8 mouse cellular contexts compared by ENCODE assay signal in the genomic region with DNA sequence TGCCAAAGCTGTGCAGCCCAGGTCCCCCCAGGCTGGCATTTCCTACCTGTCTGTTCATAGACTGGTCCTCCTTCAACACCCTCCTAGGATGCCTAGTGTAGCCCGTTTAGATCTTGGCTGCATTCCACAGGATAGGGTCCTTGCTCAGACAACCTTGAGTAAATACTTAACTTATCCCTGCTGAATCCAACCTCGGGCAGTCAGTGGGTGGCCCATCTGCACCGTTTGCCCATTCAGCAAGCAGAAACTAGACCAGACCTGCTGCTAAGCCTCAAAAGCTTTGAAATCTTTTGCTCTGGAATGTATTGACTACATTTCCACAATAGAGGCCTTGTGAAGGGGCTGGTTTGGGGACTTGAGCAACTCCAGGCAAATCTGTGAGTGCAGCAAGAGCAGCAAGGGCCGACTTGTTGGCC. TPM values are rescaled to one million over a fixed set of nuclear protein-coding genes. Genes with fewer than 3 reads are reported as not detected.
A peak's percentile ranks its signal among the peaks of the same experiment; 100 is the strongest.
DNase-seq lines count a peak whose midpoint lies in the region; ATAC-seq lines count a peak whose summit lies in the region.

No protein-coding gene starts in this region.

- H3K27me3 ChIP-seq in midbrain, embryonic 10.5 days (ENCODE audit: low read depth, poor library complexity, severe bottlenecking), result no peaks in the 10 kb centered on the region
- H3K27me3 ChIP-seq in midbrain, embryonic 13.5 days, result no peaks in the 10 kb centered on the region
- H3K27me3 ChIP-seq in embryonic facial prominence, embryonic 13.5 days, result no peaks in the 10 kb centered on the region

- no peak overlapping the region for H3K9ac ChIP-seq in midbrain, embryonic 13.5 days (replicated peaks)
- H3K9ac ChIP-seq in embryonic facial prominence, embryonic 13.5 days, result peak overlapping the region; percentile 7; the same call in 1 of the 2 replicates

- ATAC-seq in midbrain, embryonic 13.5 days, result no peak
- peak; percentile 80 for ATAC-seq in embryonic facial prominence, embryonic 13.5 days (ENCODE audit: insufficient number of reproducible peaks, insufficient read depth, low FRiP score, low TSS enrichment, low read depth)

- no peak overlapping the region for H3K4me2 ChIP-seq in midbrain, embryonic 13.5 days (replicated peaks)
- peak overlapping the region; percentile 43 for H3K4me2 ChIP-seq in embryonic facial prominence, embryonic 13.5 days

- no peak overlapping the region for H3K4me3 ChIP-seq in midbrain, embryonic 10.5 days
- no peak overlapping the region for H3K4me3 ChIP-seq in midbrain, embryonic 13.5 days (replicated peaks)
- H3K4me3 ChIP-seq in embryonic facial prominence, embryonic 13.5 days, result no peak overlapping the region

- no peaks in the 10 kb centered on the region for H3K36me3 ChIP-seq in midbrain, embryonic 10.5 days
- H3K36me3 ChIP-seq in midbrain, embryonic 13.5 days, result no peaks in the 10 kb centered on the region
- H3K36me3 ChIP-seq in embryonic facial prominence, embryonic 13.5 days, result no peaks in the 10 kb centered on the region

- no peak for DNase-seq in midbrain, embryonic 10.5 days (ENCODE audit: low spot score)
- peak; percentile 75 for DNase-seq in kidney, adult 18-20 months
- peak; percentile 46 for DNase-seq in mesoderm, embryonic 11.5 days (ENCODE audit: low read depth, low spot score)
- no peak for DNase-seq in gastrocnemius, postnatal 25 days
- no peak for DNase-seq in right cerebral cortex, postnatal 36 days (ENCODE audit: low spot score in 2 of 2)
- DNase-seq in left cerebral cortex, adult 11 months (ENCODE audit: low spot score), result no peak

- H3K4me1 ChIP-seq in midbrain, embryonic 10.5 days, result peaks cover 24% of the 10 kb centered on the region
- H3K4me1 ChIP-seq in midbrain, embryonic 13.5 days (replicated peaks), result peaks cover 18% of the 10 kb centered on the region
- peaks cover 33% of the 10 kb centered on the region for H3K4me1 ChIP-seq in embryonic facial prominence, embryonic 13.5 days

- WGBS in midbrain, embryonic 10.5 days, result 21% methylated on average over 4 of the region's 4 CpGs
- WGBS in midbrain, embryonic 13.5 days, result 18% methylated on average over 4 of the region's 4 CpGs
- 2% methylated on average over 4 of the region's 4 CpGs for whole genome bisulfite sequencing in embryonic facial prominence, embryonic 13.5 days

- 0 out of 2 replicates have a peak overlapping the region, but pooled peaks have one; percentile 23 for H3K27ac ChIP-seq in midbrain, embryonic 10.5 days (replicated peaks)
- no peak overlapping the region for H3K27ac ChIP-seq in midbrain, embryonic 13.5 days
- H3K27ac ChIP-seq in embryonic facial prominence, embryonic 13.5 days, result peak overlapping the region; percentile 92

- H3K9me3 ChIP-seq in midbrain, embryonic 10.5 days (replicated peaks), result no peaks in the 10 kb centered on the region
- H3K9me3 ChIP-seq in midbrain, embryonic 13.5 days, result no peaks in the 10 kb centered on the region
- H3K9me3 ChIP-seq in embryonic facial prominence, embryonic 13.5 days, result no peaks in the 10 kb centered on the region

RNA-seq across cellular contexts. Expression of a gene that starts 23.2 kb away (rescaled TPM):
- 34.5 and 37.3 TPM in 2 replicates for polyA plus RNA-seq in midbrain, embryonic 10.5 days (2016; fragmentation: Nextera tagmentation; extraction: Ambion mirVana)
- 35.3 and 35.5 TPM in 2 replicates for polyA plus RNA-seq in midbrain, embryonic 13.5 days (2015; fragmentation: Nextera tagmentation; extraction: Ambion mirVana)
- 49.9 and 52.2 TPM in 2 replicates for polyA plus RNA-seq in embryonic facial prominence, embryonic 13.5 days (2015; fragmentation: Nextera tagmentation; extraction: Ambion mirVana)
- 1 to 10 TPM; 4.0 to 4.9 TPM for total RNA-seq in gastrocnemius, postnatal 25 days (2021)

Comparison
In these comparisons a context has a peak if more than half of its experiments do, and no peak if none do; other contexts are left out.
1. DNase-seq: peak in kidney, adult 18-20 months (single experiment) and mesoderm, embryonic 11.5 days (single experiment); none in midbrain, embryonic 10.5 days (single experiment), gastrocnemius, postnatal 25 days (single experiment), right cerebral cortex, postnatal 36 days (0 of 2) and left cerebral cortex, adult 11 months (single experiment).